Mouse (Mus musculus) stomach, embryonic 14.5 days (tissue): ENCODE results near the gene Rpgrip1l. TPM values are rescaled to one million over a fixed set of nuclear protein-coding genes. Genes with fewer than 3 reads are reported as not detected.

Experiments
- ATAC-seq: fragments of 200-750 bp; cut with Nextera tagmentation; 2 replicates; pipeline ENCODE4 v1.8.0; 2017; ENCODE audit warnings: low read depth, moderate TSS enrichment; ENCODE audit not compliant: insufficient number of reproducible peaks, insufficient read depth, low FRiP score
- H3K27ac ChIP-seq: fragments of 300-500 bp; sonication (generic); 2 replicates; pipeline ENCODE4 v1.5.1; 2014; ENCODE audit warnings: mild to moderate bottlenecking, low read length, moderate library complexity, mixed read lengths
- H3K27me3 ChIP-seq: fragments of 300-500 bp; sonication (generic); 2 replicates; pipeline ENCODE4 v1.6.1; 2014; ENCODE audit warnings: low read length, control low read depth, mixed read lengths; ENCODE audit not compliant: control insufficient read depth, insufficient read depth
- H3K36me3 ChIP-seq: fragments of 300-500 bp; sonication (generic); 2 replicates; pipeline ENCODE4 v1.6.1; 2014; ENCODE audit warnings: mild to moderate bottlenecking, control low read depth, low read length, moderate library complexity, mixed read lengths; ENCODE audit not compliant: control insufficient read depth, insufficient read depth
- H3K4me1 ChIP-seq: fragments of 300-500 bp; sonication (generic); 2 replicates; pipeline ENCODE4 v1.6.1; 2014; ENCODE audit warnings: low read length, control low read depth, mixed read lengths; ENCODE audit not compliant: control insufficient read depth, insufficient read depth
- H3K4me2 ChIP-seq: fragments of 300-500 bp; sonication (generic); replicated peaks from 2 replicates; pipeline ENCODE4 v1.6.1; 2014; ENCODE audit warnings: low read depth, low read length, control low read depth
- H3K4me3 ChIP-seq: fragments of 300-500 bp; sonication (generic); 2 replicates; pipeline ENCODE4 v1.5.1; 2014; ENCODE audit warnings: low read depth, low read length, control low read depth
- H3K9ac ChIP-seq: fragments of 300-500 bp; sonication (generic); replicated peaks from 2 replicates; pipeline ENCODE4 v1.6.1; 2014; ENCODE audit warnings: low read depth, mild to moderate bottlenecking, control low read depth, low read length, moderate library complexity, mixed read lengths
- H3K9me3 ChIP-seq: fragments of 300-500 bp; sonication (generic); 2 replicates; pipeline ENCODE4 v1.6.1; 2016; ENCODE audit warnings: low read depth, low read length, control low read depth; ENCODE audit not compliant: control insufficient read depth
- WGBS: fragments of 180-500 bp; shearing (Covaris S2); extraction: QIAGEN DNeasy Blood & Tissue Kit; methylation state at CpG from one replicate; pipeline ENCODE4 v1.1.7; 2014; 5-methylcytosine and 5-hydroxymethylcytosine counted together
- polyA plus RNA-seq: library from polyadenylated mRNA; unstranded; fragments of >200 nt; fragmentation: Nextera tagmentation; extraction: Ambion mirVana; gene quantifications from 2 replicates; pipeline ENCODE4 v1.2.1, GENCODE M21; 2014

Gene Rpgrip1l
- polyA plus RNA-seq, 1 experiment from 2014 or later: 9.5 TPM

GRCm38 (mm10) chr8:91276337-91276736 lies 36.7 kb downstream of the Rpgrip1l start:
- 85% methylated on average over 2 of the region's 2 CpGs for WGBS
- Histone ChIP-seq H3K27me3 (no peaks in the 10 kb centered on the region), H3K4me2 (no peak overlapping the region), H3K4me1 (no peaks in the 10 kb centered on the region), H3K9me3 (0 out of 2 replicates have a peak, but pooled peaks cover 3% of the 10 kb centered on the region), H3K4me3 (no peak overlapping the region), H3K9ac (no peak overlapping the region), H3K27ac (no peak overlapping the region), H3K36me3 (peaks cover 6% of the 10 kb centered on the region)
- no peak for ATAC-seq

- no peak overlapping the region for H3K9ac ChIP-seq
- no peak overlapping the region for H3K4me3 ChIP-seq
- H3K27me3 ChIP-seq: no peaks in the 10 kb centered on the region
- peaks cover 6% of the 10 kb centered on the region for H3K36me3 ChIP-seq
- H3K4me2 ChIP-seq: no peak overlapping the region
- 0 out of 2 replicates have a peak, but pooled peaks cover 3% of the 10 kb centered on the region for H3K9me3 ChIP-seq
- 93% methylated on average over 5 of the region's 5 CpGs for WGBS
- no peaks in the 10 kb centered on the region for H3K4me1 ChIP-seq
- no peak overlapping the region for H3K27ac ChIP-seq
- no peak for ATAC-seq
These were observed 39.6 kb downstream of the Rpgrip1l start for GRCm38 (mm10) chr8:91273493-91273892.

GRCm38 (mm10) chr8:91269374-91269958 lies 43.6 kb downstream of the Rpgrip1l start:
- peaks cover 6% of the 10 kb centered on the region for H3K36me3 ChIP-seq
- H3K4me3 ChIP-seq: no peak overlapping the region
- H3K27ac ChIP-seq: no peak overlapping the region
- H3K4me1 ChIP-seq: no peaks in the 10 kb centered on the region
- no peak for ATAC-seq
- 70% methylated on average over 2 of the region's 2 CpGs for WGBS
- H3K9me3 ChIP-seq: no peaks in the 10 kb centered on the region
- H3K27me3 ChIP-seq: no peaks in the 10 kb centered on the region
- no peak overlapping the region for H3K4me2 ChIP-seq
- no peak overlapping the region for H3K9ac ChIP-seq

GRCm38 (mm10) chr8:91264564-91264963 lies 48.5 kb downstream of the Rpgrip1l start:
- Histone ChIP-seq H3K27me3 (no peaks in the 10 kb centered on the region), H3K36me3 (no peaks in the 10 kb centered on the region), H3K4me3 (no peak overlapping the region), H3K27ac (no peak overlapping the region), H3K9ac (no peak overlapping the region), H3K4me2 (no peak overlapping the region), H3K9me3 (no peaks in the 10 kb centered on the region), H3K4me1 (no peaks in the 10 kb centered on the region)
- no peak for ATAC-seq

GRCm38 (mm10) chr8:91263939-91264338 lies 49.1 kb downstream of the Rpgrip1l start:
- ATAC-seq: no peak

GRCm38 (mm10) chr8:91261598-91261997 lies 51.5 kb downstream of the Rpgrip1l start:
- Histone ChIP-seq H3K9me3 (no peaks in the 10 kb centered on the region), H3K4me3 (no peak overlapping the region), H3K36me3 (no peaks in the 10 kb centered on the region), H3K27me3 (no peaks in the 10 kb centered on the region), H3K4me2 (no peak overlapping the region), H3K9ac (no peak overlapping the region), H3K4me1 (no peaks in the 10 kb centered on the region), H3K27ac (no peak overlapping the region)
- 89% methylated on average over 2 of the region's 2 CpGs for WGBS
- no peak for ATAC-seq

More at GRCm38 (mm10) chr8:91263939-91264338, 49.1 kb downstream of the Rpgrip1l start:
- H3K4me2 ChIP-seq: no peak overlapping the region
- no peak overlapping the region for H3K9ac ChIP-seq
- H3K27me3 ChIP-seq: no peaks in the 10 kb centered on the region
- WGBS: 46% methylated on average over 3 of the region's 3 CpGs
- H3K36me3 ChIP-seq: no peaks in the 10 kb centered on the region
- H3K27ac ChIP-seq: no peak overlapping the region
- no peaks in the 10 kb centered on the region for H3K4me1 ChIP-seq
- H3K9me3 ChIP-seq: no peaks in the 10 kb centered on the region
- no peak overlapping the region for H3K4me3 ChIP-seq

- WGBS: 91% methylated on average over 6 of the region's 6 CpGs
- ATAC-seq: no peak
- H3K9ac ChIP-seq: no peak overlapping the region
- H3K9me3 ChIP-seq: no peaks in the 10 kb centered on the region
- no peak overlapping the region for H3K4me3 ChIP-seq
- H3K4me1 ChIP-seq: no peaks in the 10 kb centered on the region
- no peak overlapping the region for H3K27ac ChIP-seq
- H3K27me3 ChIP-seq: no peaks in the 10 kb centered on the region
- H3K36me3 ChIP-seq: no peaks in the 10 kb centered on the region
- no peak overlapping the region for H3K4me2 ChIP-seq
These were observed 62.1 kb downstream of the Rpgrip1l start for GRCm38 (mm10) chr8:91250966-91251365.

- Histone ChIP-seq H3K9me3 (no peaks in the 10 kb centered on the region), H3K36me3 (no peaks in the 10 kb centered on the region), H3K4me3 (no peak overlapping the region), H3K27ac (no peak overlapping the region), H3K4me1 (no peaks in the 10 kb centered on the region), H3K4me2 (no peak overlapping the region), H3K9ac (no peak overlapping the region), H3K27me3 (no peaks in the 10 kb centered on the region)
- ATAC-seq: no peak
- 93% methylated on average over 9 of the region's 9 CpGs for WGBS
These were observed 63.1 kb downstream of the Rpgrip1l start for GRCm38 (mm10) chr8:91249758-91250466.
